Mouse (Mus musculus): ENCODE results near the gene Mef2d. TPM values are rescaled to one million over a fixed set of nuclear protein-coding genes. Genes with fewer than 3 reads are reported as not detected.

The Mef2d gene
- polyA plus RNA-seq, 1 experiment: 343 TPM

DNA sequence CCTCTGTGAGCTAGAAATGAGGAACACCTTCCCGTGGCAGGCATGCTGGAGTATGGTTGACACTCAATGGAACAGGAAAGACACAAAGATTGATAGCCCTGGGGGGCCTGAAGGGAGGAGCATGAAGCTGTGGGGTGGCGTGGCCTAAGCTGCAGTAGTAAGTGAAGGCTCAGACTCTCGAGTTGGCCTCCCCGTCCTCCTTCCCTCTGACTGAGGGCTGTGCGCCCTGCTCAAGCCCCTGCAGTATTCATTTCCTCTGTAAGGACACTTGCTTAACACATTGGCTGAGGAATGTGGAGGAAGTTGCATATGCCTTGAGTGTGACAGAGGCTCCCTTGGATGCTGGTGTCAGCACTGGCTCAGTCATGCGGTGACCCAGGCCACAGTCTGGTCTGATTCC lies 39.6 kb upstream of the Mef2d start:
- Histone ChIP-seq H3K4me1 (replicated peaks; ENCODE audit: control insufficient read depth, insufficient read depth, low read length) (no peaks in the 10 kb centered on the region), H3K4me3 (ENCODE audit: control insufficient read depth, insufficient read depth, low read length) (no peak overlapping the region), H3K27ac (ENCODE audit: control insufficient read depth, insufficient read depth, low read length) (no peak overlapping the region), H3K27me3 (ENCODE audit: control insufficient read depth, insufficient read depth, low read length) (no peaks in the 10 kb centered on the region), H3K36me3 (ENCODE audit: control insufficient read depth, insufficient read depth, low read length) (no peaks in the 10 kb centered on the region)
- DNase-seq: no peak
- TF ChIP-seq POLR2A (IDR thresholded peaks at IDR 0.05; ENCODE audit: control insufficient read depth, extremely low read depth, insufficient read depth, low read length, poor library complexity): no peak
- no peak for TF ChIP-seq CTCF (IDR thresholded peaks at IDR 0.05; ENCODE audit: borderline replicate concordance, control insufficient read depth, extremely low read depth, insufficient read depth, low read length, poor library complexity)
- 75% methylated on average over 6 of the region's 6 CpGs for WGBS

DNA sequence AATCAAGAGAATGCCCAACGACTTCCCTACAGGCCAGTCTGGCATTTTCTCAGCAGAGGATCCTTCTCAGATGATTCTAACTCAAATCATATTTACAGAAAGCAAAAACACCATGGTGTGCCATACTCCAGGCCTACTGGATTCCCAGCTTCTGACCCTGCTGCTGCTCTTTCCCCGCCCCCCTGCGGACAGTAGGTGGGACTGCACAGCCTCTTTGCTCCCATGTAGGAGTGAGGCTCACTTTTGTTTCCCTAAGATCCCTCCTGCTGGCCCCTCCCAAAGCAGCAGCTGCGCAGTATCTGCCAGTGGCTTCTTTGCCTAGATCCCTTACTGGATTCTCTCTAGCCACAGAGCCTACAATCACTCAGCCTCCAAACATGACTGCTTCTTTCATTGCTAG lies 36.0 kb upstream of the Mef2d start:
- H3K4me3 ChIP-seq (ENCODE audit: control insufficient read depth, insufficient read depth, low read length): no peak overlapping the region
- WGBS: 98% methylated on average over 4 of the region's 4 CpGs
- no peak overlapping the region for H3K27ac ChIP-seq (ENCODE audit: control insufficient read depth, insufficient read depth, low read length)
- H3K27me3 ChIP-seq (ENCODE audit: control insufficient read depth, insufficient read depth, low read length): no peaks in the 10 kb centered on the region
- DNase-seq: no peak
- no peaks in the 10 kb centered on the region for H3K4me1 ChIP-seq (replicated peaks; ENCODE audit: control insufficient read depth, insufficient read depth, low read length)
- TF ChIP-seq CTCF (IDR thresholded peaks at IDR 0.05; ENCODE audit: borderline replicate concordance, control insufficient read depth, extremely low read depth, insufficient read depth, low read length, poor library complexity) (no peak), POLR2A (IDR thresholded peaks at IDR 0.05; ENCODE audit: control insufficient read depth, extremely low read depth, insufficient read depth, low read length, poor library complexity) (no peak)
- H3K36me3 ChIP-seq (ENCODE audit: control insufficient read depth, insufficient read depth, low read length): no peaks in the 10 kb centered on the region

DNA sequence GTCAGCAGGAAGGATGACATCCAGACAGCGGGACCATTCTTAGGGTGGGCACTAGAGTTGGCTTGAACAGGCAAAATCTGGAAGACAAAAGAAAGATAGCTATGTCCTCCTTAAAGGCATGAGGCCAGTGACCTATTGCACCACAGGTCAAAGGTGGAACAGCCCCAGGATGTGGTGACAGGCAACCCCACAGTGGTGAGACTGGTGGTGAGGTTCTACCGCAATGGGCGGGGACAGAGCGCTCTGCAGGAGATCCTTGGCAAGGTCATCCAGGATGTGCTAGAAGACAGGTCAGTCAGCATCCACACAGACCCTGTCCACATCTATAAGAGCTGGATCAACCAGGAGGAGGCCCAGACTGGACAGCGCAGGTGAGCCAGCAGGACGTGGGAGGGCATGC lies 33.0 kb upstream of the Mef2d start:
- Histone ChIP-seq H3K4me1 (replicated peaks; ENCODE audit: control insufficient read depth, insufficient read depth, low read length) (no peaks in the 10 kb centered on the region), H3K4me3 (ENCODE audit: control insufficient read depth, insufficient read depth, low read length) (no peak overlapping the region), H3K27me3 (ENCODE audit: control insufficient read depth, insufficient read depth, low read length) (no peaks in the 10 kb centered on the region), H3K36me3 (ENCODE audit: control insufficient read depth, insufficient read depth, low read length) (no peaks in the 10 kb centered on the region), H3K27ac (ENCODE audit: control insufficient read depth, insufficient read depth, low read length) (no peak overlapping the region)
- no peak for TF ChIP-seq POLR2A (IDR thresholded peaks at IDR 0.05; ENCODE audit: control insufficient read depth, extremely low read depth, insufficient read depth, low read length, poor library complexity)
- no peak for TF ChIP-seq CTCF (IDR thresholded peaks at IDR 0.05; ENCODE audit: borderline replicate concordance, control insufficient read depth, extremely low read depth, insufficient read depth, low read length, poor library complexity)
- 96% methylated on average over 6 of the region's 6 CpGs for WGBS
- no peak for DNase-seq

DNA sequence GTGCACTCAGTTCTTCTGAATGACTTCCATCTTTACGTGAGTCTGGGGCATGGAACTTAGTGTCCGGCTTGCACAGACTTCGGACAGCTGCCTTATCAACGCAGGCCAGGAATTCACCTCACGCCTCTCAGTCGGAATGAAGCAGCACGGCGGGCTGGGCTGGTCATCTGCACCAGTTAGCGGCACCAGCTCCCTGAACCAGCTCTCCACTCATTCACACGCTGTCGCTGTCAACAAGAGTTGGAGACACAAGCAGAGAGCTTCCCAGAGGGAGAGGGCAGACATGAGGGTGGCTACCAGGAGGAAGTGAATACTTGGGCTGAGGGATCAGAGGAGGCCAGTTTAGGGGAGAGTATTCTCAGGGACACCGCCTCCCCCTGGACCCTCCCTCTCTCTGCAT lies 27.8 kb upstream of the Mef2d start:
- no peaks in the 10 kb centered on the region for H3K36me3 ChIP-seq (ENCODE audit: control insufficient read depth, insufficient read depth, low read length)
- no peaks in the 10 kb centered on the region for H3K4me1 ChIP-seq (replicated peaks; ENCODE audit: control insufficient read depth, insufficient read depth, low read length)
- WGBS: 97% methylated on average over 12 of the region's 12 CpGs
- TF ChIP-seq POLR2A (IDR thresholded peaks at IDR 0.05; ENCODE audit: control insufficient read depth, extremely low read depth, insufficient read depth, low read length, poor library complexity) (no peak), CTCF (IDR thresholded peaks at IDR 0.05; ENCODE audit: borderline replicate concordance, control insufficient read depth, extremely low read depth, insufficient read depth, low read length, poor library complexity) (no peak)
- no peak overlapping the region for H3K27ac ChIP-seq (ENCODE audit: control insufficient read depth, insufficient read depth, low read length)
- no peak for DNase-seq
- H3K4me3 ChIP-seq (ENCODE audit: control insufficient read depth, insufficient read depth, low read length): no peak overlapping the region
- no peaks in the 10 kb centered on the region for H3K27me3 ChIP-seq (ENCODE audit: control insufficient read depth, insufficient read depth, low read length)

DNA sequence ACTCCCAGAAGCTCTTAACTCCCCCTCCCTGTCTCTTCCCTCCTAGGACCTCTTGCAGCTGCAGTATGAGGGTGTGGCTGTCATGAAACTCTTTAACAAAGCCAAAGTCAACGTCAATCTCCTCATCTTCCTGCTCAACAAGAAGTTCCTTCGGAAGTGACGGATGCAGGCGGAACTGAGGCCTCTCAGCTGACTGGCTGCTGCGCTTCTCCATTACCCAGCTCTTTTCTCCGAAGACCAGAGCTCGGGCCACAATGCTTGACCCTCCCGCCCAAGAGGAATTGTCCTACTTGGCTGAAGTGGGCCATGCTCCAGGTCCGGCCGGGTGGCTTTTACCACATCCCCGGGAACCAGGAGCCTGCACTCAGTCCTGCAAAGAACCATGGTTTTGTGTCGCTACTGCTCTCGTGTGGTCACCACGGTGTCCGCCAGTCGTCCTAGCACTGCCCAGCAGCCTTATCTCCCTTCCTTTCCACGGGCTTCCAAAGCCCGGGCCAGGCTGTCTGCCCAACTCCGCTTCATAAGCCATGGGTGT lies 22.0 kb upstream of the Mef2d start:
- Histone ChIP-seq H3K27ac (ENCODE audit: control insufficient read depth, insufficient read depth, low read length) (no peak overlapping the region), H3K27me3 (ENCODE audit: control insufficient read depth, insufficient read depth, low read length) (no peaks in the 10 kb centered on the region), H3K4me3 (ENCODE audit: control insufficient read depth, insufficient read depth, low read length) (no peak overlapping the region), H3K4me1 (replicated peaks; ENCODE audit: control insufficient read depth, insufficient read depth, low read length) (no peaks in the 10 kb centered on the region), H3K36me3 (ENCODE audit: control insufficient read depth, insufficient read depth, low read length) (no peaks in the 10 kb centered on the region)
- TF ChIP-seq POLR2A (IDR thresholded peaks at IDR 0.05; ENCODE audit: control insufficient read depth, extremely low read depth, insufficient read depth, low read length, poor library complexity) (no peak), CTCF (IDR thresholded peaks at IDR 0.05; ENCODE audit: borderline replicate concordance, control insufficient read depth, extremely low read depth, insufficient read depth, low read length, poor library complexity) (no peak)
- 95% methylated on average over 19 of the region's 19 CpGs for WGBS
- no peak for DNase-seq

DNA sequence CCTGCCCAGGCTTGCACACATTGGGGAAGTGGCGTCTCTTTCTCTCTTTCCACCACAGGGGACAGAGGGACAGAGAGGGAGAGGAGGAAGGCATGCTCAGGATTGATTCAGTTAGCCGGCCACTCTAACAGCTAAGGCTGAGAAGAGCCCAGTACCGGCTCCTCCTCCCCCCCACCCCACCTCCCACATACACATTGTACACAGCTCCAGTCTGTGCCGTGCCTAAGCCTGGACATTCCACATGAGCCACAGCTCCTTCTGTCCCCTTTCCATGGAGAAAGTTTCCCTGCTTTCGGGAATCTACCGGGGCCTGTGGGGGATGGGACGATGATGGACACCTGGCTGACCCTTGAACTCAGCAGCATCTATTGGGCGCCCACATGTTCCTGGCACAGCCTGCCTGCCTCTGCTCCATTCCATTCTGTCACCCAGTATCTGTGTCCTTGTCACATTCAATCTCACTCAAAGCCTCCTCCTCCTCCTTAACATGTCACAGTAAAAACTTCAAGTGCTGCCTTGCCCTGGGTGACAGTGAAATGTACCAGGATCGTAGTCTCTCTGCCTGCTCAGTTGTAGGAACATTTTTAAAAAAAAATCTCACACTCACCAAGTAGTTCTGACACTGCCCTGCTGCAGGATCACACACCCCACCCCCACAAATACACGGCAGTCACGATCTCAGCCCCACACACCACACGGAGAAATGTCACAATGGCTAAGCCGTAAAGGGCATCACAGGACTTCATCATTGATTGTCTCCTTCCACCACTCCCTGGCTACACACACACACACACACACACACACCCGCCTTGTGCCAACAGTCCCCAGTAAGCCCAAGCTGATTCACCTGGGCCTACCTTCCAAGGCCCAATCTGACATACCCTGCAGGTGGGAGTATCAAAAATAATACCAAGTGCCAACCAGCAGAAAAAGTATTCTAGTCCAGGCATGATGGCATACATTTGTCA lies 20.7 kb upstream of the Mef2d start:
- no peaks in the 10 kb centered on the region for H3K4me1 ChIP-seq (replicated peaks; ENCODE audit: control insufficient read depth, insufficient read depth, low read length)
- no peaks in the 10 kb centered on the region for H3K27me3 ChIP-seq (ENCODE audit: control insufficient read depth, insufficient read depth, low read length)
- 96% methylated on average over 14 of the region's 14 CpGs for WGBS
- DNase-seq: no peak
- no peaks in the 10 kb centered on the region for H3K36me3 ChIP-seq (ENCODE audit: control insufficient read depth, insufficient read depth, low read length)
- no peak for TF ChIP-seq POLR2A (IDR thresholded peaks at IDR 0.05; ENCODE audit: control insufficient read depth, extremely low read depth, insufficient read depth, low read length, poor library complexity)
- no peak for TF ChIP-seq CTCF (IDR thresholded peaks at IDR 0.05; ENCODE audit: borderline replicate concordance, control insufficient read depth, extremely low read depth, insufficient read depth, low read length, poor library complexity)
- no peak overlapping the region for H3K4me3 ChIP-seq (ENCODE audit: control insufficient read depth, insufficient read depth, low read length)
- no peak overlapping the region for H3K27ac ChIP-seq (ENCODE audit: control insufficient read depth, insufficient read depth, low read length)

Measured in thymus, adult 2 months (tissue).